Mouse (Mus musculus): Measurements from ENCODE around the gene Plcxd2.

- no peak for TF ChIP-seq CTCF (IDR thresholded peaks at IDR 0.05)
- TF ChIP-seq EP300 (IDR thresholded peaks at IDR 0.05): no peak
These were observed 56.6 kb downstream of the Plcxd2 start, which contains the start of gene Phldb2 for GRCm38 (mm10) chr16:45953394-45953793.
